Mouse (Mus musculus) neural tube, embryonic 12.5 days (tissue): ENCODE data around the gene Gm1604a. TPM values are rescaled to one million over a fixed set of nuclear protein-coding genes. Genes with fewer than 3 reads are reported as not detected.
"Not testable (repeated sequence)": the region's sequence is repeated elsewhere in the genome, so short reads cannot be mapped to it uniquely, and the experiment has no call there.

Experiments
- ATAC-seq: fragments of 200-750 bp; cut with Nextera tagmentation; 2 replicates; pipeline ENCODE4 v1.8.0; 2017; ENCODE audit warnings: low read depth, mild to moderate bottlenecking, moderate TSS enrichment, moderate library complexity; ENCODE audit not compliant: low FRiP score
- H3K27ac ChIP-seq: fragments of 300-500 bp; sonication (generic); 2 replicates; pipeline ENCODE4 v1.5.1; 2016
- H3K27me3 ChIP-seq: fragments of 300-500 bp; sonication (generic); replicated peaks from 2 replicates; pipeline ENCODE4 v1.6.1; 2016; ENCODE audit warnings: mild to moderate bottlenecking
- H3K36me3 ChIP-seq: fragments of 300-500 bp; sonication (generic); 2 replicates; pipeline ENCODE4 v1.6.1; 2016; ENCODE audit warnings: mild to moderate bottlenecking
- H3K4me1 ChIP-seq: fragments of 300-500 bp; sonication (generic); 2 replicates; pipeline ENCODE4 v1.6.1; 2016
- H3K4me2 ChIP-seq: fragments of 300-500 bp; sonication (generic); replicated peaks from 2 replicates; pipeline ENCODE4 v1.6.1; 2016; ENCODE audit warnings: mild to moderate bottlenecking
- H3K4me3 ChIP-seq: fragments of 300-500 bp; sonication (generic); 2 replicates; pipeline ENCODE4 v1.5.1; 2016
- H3K9ac ChIP-seq: fragments of 300-500 bp; sonication (generic); 2 replicates; pipeline ENCODE4 v1.6.1; 2016; ENCODE audit warnings: mild to moderate bottlenecking
- H3K9me3 ChIP-seq: fragments of 300-500 bp; sonication (generic); 2 replicates; pipeline ENCODE4 v1.6.1; 2016; ENCODE audit warnings: mild to moderate bottlenecking
- WGBS: fragments of 180-500 bp; shearing (Covaris S2); methylation state at CpG from one replicate; pipeline ENCODE4 v1.1.7; 2016; 5-methylcytosine and 5-hydroxymethylcytosine counted together
- polyA plus RNA-seq: library from polyadenylated mRNA; unstranded; fragments of >200 nt; fragmentation: Nextera tagmentation; extraction: Ambion mirVana; gene quantifications from 2 replicates; pipeline ENCODE4 v1.2.1, GENCODE M21; 2016

The Gm1604a gene
- polyA plus RNA-seq, 1 experiment from 2014 or later = not detected

DNA sequence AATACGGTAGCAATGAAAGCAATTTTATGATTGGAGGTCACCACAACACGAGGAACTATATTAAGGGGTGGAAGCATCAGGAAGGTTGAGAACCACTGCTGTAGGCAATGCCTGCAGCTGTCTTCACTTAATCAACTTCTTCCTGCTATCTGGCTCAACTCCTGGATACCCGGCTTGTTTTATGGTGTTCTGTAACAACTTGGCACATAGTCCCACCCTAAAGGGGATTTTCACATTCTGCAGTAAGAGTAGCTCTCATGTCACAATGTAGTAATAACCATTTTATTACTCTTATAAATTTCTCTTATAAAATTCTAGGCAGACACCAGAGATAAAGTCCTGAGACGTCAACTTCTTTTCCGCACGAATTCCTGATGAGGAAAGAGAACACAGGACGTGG is 15.9 kb upstream of the Gm1604a start:
- ATAC-seq, H3K27me3 ChIP-seq, H3K4me1 ChIP-seq, H3K9me3 ChIP-seq, H3K36me3 ChIP-seq, H3K4me3 ChIP-seq, H3K4me2 ChIP-seq, H3K27ac ChIP-seq, H3K9ac ChIP-seq: not testable (repeated sequence)
- no CpG with 5 or more reads among the region's 7 CpGs for WGBS

DNA sequence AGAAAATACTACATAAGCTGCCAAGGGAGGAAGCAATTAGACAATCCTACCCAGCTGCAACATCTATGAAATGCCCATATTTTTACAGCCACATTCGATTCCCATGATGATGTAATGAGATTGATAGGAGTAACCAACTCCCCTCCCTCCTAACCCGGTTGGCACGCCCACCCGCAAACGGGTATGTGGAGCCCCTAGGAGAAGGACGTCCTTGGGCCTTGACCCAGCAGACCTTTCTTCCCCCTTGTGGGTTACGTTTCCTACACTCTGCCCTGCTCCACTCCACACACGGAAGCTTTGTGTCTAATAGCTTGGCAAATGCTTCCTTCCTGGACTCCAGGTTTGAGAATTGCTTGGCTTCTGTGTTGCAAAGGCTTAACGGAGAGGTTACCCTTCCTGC is 15.5 kb upstream of the Gm1604a start:
- H3K9ac ChIP-seq, H3K27ac ChIP-seq: not testable (repeated sequence)
- WGBS = 88% methylated on average over 5 of the region's 9 CpGs

DNA sequence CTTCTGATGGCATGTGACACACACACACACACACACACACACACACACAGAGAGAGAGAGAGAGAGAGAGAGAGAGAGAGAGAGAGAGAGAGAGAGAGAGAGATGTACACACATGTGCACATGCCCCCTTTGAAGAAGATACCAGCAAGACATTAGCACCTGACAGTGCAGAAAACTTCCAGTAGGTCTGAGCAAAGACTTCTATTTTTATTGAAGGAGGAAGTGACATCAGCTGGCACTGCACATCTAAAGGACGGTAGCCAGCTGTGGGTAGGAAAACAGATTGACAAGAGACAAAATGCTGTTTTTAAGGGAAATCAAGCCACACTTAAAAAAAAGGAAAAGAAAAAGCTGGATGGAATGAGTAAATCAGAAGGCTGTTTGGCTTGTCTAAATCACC is 11.2 kb upstream of the Gm1604a start:
- not testable (repeated sequence) for H3K36me3 ChIP-seq, H3K9me3 ChIP-seq, H3K4me2 ChIP-seq, H3K27me3 ChIP-seq, H3K9ac ChIP-seq, H3K4me3 ChIP-seq, ATAC-seq, H3K27ac ChIP-seq, H3K4me1 ChIP-seq
- WGBS = no CpG with 5 or more reads among the region's 1 CpGs

More for the DNA sequence above, 15.5 kb upstream of the Gm1604a start:
- H3K36me3 ChIP-seq, H3K4me3 ChIP-seq, H3K27me3 ChIP-seq, H3K4me2 ChIP-seq, H3K9me3 ChIP-seq, ATAC-seq, H3K4me1 ChIP-seq: not testable (repeated sequence)

DNA sequence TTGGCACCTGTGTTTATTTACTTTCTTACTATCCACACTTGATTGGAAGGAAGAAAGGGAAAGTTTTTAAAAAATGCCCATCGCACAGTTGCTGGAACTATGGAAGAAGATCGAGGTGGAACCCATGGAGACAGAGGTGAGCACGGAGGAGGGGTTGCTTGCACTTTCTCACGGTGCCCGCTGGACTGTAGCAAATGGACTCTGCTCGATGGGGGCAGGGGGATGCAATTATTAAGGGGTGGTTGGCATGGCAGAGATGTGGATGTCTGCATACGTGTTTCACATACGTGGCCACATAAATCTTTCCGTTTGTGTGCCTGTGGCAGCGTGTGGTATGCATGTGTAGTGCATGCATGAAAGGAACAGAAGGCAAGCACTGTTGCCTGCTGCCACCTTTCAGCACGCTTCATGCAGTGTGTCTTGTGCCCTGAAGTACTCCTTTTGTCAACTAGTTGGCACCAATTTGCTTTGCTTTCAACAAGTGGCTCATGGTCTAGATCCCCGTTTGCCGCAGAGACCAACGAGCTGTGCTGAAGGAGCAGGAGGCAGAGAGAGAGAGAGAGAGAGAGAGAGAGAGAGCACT is 487 bp downstream of the Gm1604a start:
- not testable (repeated sequence) for H3K4me1 ChIP-seq, H3K9ac ChIP-seq, H3K9me3 ChIP-seq, H3K4me2 ChIP-seq, H3K36me3 ChIP-seq, H3K4me3 ChIP-seq, H3K27ac ChIP-seq, H3K27me3 ChIP-seq
- ATAC-seq = peak; percentile 62
- WGBS = 22% methylated on average over 3 of the region's 14 CpGs

DNA sequence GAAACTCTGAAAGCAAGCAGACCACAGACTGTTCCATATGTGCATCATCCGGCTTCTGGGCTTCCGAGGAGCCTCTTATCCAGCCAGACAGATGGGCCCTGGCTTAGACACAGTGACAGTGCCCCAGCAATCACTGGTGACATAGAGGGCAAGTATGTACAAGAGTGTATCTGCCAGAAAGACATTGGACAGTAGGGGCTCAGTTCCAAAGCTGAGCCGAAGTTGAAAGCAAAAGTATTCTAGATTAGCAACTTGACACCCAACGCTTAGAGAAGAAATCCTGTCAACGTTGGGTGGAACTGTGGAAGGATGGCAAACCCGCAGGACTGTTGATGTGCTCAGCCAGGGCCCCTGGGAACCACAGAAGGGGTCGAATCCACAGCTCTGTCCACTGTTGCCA is 4.8 kb downstream of the Gm1604a start:
- not testable (repeated sequence) for H3K9me3 ChIP-seq, ATAC-seq, H3K36me3 ChIP-seq, H3K4me3 ChIP-seq, H3K9ac ChIP-seq, H3K27me3 ChIP-seq, H3K4me2 ChIP-seq, H3K4me1 ChIP-seq, H3K27ac ChIP-seq
- WGBS = 86% methylated on average over 7 of the region's 7 CpGs

DNA sequence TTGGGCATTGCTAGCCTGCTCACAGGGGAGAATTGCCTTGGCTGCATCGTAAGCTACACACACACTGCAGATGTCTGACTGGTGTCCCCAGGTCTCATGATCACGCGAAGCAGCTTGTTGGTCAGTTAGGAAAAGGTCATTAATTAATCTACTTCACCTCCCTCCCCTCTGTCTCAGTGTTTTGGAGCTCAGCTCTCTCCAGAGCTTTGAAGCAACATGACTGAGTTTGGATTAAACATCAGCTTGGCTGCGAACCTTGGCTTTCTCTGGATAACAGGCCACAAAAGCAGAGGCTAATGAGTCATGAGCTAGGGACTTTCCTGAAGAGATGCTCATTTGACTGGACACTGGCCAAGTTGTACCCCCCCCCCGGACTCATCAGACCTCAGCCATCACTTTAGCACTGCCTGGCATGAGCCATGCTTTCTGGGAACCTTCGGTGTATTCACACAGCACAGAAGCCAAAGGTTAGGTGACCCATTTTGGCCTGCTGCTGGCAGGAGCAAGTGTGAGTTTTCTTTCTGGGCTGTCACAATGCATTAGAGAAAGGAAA is 5.3 kb downstream of the Gm1604a start:
- not testable (repeated sequence) for ATAC-seq, H3K27ac ChIP-seq, H3K4me1 ChIP-seq, H3K4me3 ChIP-seq, H3K4me2 ChIP-seq, H3K27me3 ChIP-seq, H3K9ac ChIP-seq, H3K9me3 ChIP-seq, H3K36me3 ChIP-seq
- 92% methylated on average over 3 of the region's 6 CpGs for WGBS

DNA sequence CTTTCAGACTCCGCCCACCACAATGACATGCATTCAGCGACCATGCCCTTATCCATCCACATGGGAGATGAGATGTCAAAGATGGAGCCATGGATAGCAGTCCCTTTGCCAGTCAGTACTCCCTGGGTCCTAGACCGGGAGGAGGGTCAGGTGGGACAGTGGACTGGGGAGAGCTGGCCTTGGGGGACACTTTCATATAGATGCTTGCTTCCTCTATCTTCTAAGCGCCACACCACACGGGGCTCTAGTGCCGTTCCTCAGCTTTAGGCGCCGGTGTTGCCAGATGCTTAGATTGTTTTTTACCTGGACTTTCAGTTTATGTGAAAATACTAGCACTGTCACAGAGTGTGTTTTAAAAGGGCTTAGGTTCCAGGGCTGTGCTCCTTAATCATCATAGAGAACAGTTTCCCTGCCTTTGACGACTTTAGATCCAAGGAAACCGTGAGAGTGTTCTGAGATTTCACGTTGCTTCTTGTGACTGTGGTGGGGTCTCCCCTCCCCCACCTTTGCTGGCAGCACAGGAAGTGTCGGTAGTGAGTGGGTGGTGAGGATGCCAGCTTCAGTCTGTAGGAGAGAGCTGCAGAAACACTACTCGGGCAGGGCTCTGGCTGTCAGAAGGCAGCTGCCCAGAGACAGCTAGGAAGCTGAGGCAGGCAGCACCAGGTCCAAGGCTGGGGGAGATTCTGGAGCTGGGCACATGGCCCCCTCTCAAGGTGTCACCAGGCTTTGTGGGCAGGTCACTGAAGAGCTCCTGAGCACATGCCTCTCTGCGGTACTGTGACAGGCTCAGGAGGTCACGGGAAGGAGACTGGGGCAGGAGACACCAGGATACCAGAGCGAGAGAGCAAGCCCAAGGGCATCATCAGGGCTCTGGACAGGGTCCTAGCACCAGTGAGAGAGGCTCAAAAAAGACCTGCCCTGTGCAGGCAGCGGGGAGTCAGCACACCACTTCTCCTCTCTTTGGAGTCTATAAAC is 8.1 kb downstream of the Gm1604a start:
- H3K27ac ChIP-seq, H3K9ac ChIP-seq, H3K9me3 ChIP-seq, H3K4me3 ChIP-seq, H3K4me2 ChIP-seq, H3K36me3 ChIP-seq, ATAC-seq, H3K27me3 ChIP-seq, H3K4me1 ChIP-seq: not testable (repeated sequence)
- 55% methylated on average over 2 of the region's 17 CpGs for WGBS

DNA sequence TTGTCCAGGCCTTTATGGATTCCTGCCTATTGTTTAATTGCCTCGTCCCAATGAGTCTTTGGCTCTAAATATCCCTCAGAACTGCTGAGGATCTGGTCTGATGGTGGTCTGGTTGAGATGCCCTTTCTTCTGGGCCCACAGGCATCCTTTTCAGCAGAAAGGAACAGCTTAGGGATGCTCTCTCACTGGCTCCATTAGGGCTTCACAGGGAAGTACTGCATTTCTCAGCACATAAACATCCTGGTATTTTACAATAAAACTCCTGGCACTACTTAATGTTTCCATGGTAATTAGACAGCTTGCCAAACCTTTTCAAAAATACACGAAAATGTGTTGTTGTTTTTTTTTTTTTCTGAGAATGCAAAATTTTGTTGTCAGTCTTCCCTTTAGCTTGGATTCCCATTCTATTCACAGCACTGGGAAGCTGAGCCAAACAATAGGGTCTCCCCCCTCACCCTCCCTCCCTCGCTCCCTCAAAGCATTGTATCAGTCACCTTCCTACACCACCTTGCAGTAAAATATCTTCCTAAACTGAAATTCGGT is 43.7 kb downstream of the Gm1604a start:
- not testable (repeated sequence) for H3K9me3 ChIP-seq, H3K4me2 ChIP-seq, H3K9ac ChIP-seq, H3K36me3 ChIP-seq, H3K27ac ChIP-seq, H3K27me3 ChIP-seq, ATAC-seq, H3K4me3 ChIP-seq, H3K4me1 ChIP-seq
- WGBS = 43% methylated on average over 2 of the region's 4 CpGs

DNA sequence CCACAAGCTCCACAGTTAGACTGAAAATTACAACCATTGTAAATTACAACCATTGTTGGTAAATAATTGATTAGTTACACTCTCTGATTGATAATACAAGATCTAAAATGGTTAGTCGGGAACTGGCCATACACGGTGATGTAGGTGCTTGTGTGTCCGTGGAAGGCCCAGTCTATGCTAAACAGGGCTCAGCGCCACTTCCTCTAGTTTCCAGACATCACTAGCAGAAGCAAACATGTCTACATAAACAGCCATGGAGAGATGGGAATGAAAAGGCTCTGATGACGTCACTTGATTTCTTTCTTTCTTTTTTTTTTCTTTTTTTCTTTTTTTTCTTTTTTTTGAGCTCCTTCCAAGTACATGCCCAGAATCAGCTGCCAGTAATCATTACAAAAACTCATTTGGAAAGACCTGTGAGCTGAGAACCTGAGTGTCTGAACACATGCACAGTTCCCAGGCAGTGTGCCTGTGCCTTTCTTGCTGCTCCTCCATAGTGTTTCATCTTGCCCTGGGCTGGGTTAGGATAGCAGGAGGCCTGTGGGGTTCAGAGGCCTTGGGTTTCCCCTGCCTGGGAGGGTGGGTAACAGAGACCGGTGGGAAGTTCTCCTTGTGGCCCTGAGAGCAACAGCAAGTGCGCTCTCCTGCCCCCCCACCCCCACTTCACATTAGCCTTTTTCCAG is 44.3 kb downstream of the Gm1604a start:
- not testable (repeated sequence) for ATAC-seq, H3K4me2 ChIP-seq, H3K9me3 ChIP-seq, H3K4me3 ChIP-seq, H3K27me3 ChIP-seq, H3K4me1 ChIP-seq, H3K36me3 ChIP-seq, H3K9ac ChIP-seq, H3K27ac ChIP-seq
- WGBS = 59% methylated on average over 6 of the region's 7 CpGs

DNA sequence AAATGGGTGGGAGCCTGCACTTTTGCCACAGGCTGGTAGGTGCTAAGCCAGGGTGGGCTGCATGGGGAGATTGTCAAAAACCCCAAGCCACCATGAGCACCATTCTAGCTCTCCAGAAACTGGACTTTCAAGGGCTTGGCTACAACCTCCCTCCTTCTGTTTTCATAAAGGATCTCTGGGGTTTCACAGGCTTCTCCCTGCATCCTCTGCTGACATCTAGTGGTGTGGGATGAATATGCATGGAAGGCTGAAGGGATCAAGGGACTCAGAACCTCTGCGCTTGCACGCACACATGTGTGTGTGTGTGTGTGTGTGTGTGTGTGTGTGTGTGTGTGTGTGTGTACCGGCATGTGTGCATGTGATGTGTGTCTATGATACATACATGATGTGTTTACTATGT is 49.1 kb downstream of the Gm1604a start:
- H3K27ac ChIP-seq, H3K4me3 ChIP-seq, H3K9ac ChIP-seq, H3K36me3 ChIP-seq, H3K9me3 ChIP-seq, H3K27me3 ChIP-seq, H3K4me2 ChIP-seq, H3K4me1 ChIP-seq: not testable (repeated sequence)
- peak; percentile 41; the same call in 1 of the 2 replicates for ATAC-seq
- 45% methylated on average over 3 of the region's 3 CpGs for WGBS

DNA sequence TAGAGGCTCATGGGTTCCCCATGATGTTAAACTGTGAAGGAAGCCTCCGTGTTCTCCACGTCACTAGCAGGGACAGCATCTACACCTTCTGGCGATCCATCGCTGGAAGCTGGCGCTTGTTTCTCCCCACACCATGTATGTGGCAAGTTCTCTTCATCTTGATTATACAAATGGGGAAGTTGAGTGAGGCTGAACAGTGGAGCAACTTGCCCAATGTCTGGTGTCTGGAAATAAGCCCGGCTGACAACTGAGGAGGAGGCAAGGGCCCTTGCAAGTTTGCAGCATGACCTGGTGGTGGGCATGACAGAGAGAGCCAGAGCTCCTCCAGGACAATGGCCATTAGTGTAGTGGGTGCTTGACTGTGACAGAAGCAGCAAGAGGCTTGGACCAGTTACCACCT is 50.2 kb downstream of the Gm1604a start:
- not testable (repeated sequence) for H3K9me3 ChIP-seq, H3K27me3 ChIP-seq, H3K36me3 ChIP-seq, H3K27ac ChIP-seq, ATAC-seq, H3K9ac ChIP-seq, H3K4me2 ChIP-seq, H3K4me3 ChIP-seq, H3K4me1 ChIP-seq
- WGBS = 89% methylated on average over 5 of the region's 6 CpGs

DNA sequence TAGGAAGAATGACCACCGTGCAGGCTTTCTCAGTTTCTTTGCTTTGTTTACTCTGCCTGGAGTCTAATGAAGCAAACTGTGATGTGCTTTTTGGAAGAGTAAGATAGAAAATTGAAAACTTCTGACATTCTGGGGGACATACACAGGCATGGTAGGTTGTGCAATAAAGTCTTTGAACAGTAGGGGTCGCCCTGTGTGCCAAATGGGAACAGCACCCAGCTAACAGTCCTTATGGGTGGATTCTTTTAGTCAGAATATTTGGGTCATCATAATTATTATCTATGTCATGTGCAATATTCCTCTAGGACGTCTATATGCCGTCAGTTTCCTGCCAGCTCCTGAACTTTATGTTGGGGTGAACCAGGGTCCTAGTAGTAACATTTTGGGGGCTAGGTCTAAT is 54.2 kb downstream of the Gm1604a start:
- H3K4me3 ChIP-seq, H3K9me3 ChIP-seq, H3K36me3 ChIP-seq, H3K9ac ChIP-seq, H3K4me2 ChIP-seq, H3K27ac ChIP-seq, ATAC-seq, H3K27me3 ChIP-seq, H3K4me1 ChIP-seq: not testable (repeated sequence)
- WGBS = 0% methylated on average over 1 of the region's 4 CpGs
